Mouse (Mus musculus): ENCODE results near the gene Arhgef2. TPM values are rescaled to one million over a fixed set of nuclear protein-coding genes. Genes with fewer than 3 reads are reported as not detected.
A peak's percentile ranks its signal among the peaks of the same experiment; 100 is the strongest.
"Not testable (repeated sequence)": the region's sequence is repeated elsewhere in the genome, so short reads cannot be mapped to it uniquely, and the experiment has no call there.

Arhgef2 gene
- 15.2 and 20.5 TPM in 2 replicates for total RNA-seq (2015; ENCODE audit: low replicate concordance)
- 16.7 and 18.1 TPM in 2 replicates for total RNA-seq (2017; ENCODE audit: low replicate concordance)

DNA sequence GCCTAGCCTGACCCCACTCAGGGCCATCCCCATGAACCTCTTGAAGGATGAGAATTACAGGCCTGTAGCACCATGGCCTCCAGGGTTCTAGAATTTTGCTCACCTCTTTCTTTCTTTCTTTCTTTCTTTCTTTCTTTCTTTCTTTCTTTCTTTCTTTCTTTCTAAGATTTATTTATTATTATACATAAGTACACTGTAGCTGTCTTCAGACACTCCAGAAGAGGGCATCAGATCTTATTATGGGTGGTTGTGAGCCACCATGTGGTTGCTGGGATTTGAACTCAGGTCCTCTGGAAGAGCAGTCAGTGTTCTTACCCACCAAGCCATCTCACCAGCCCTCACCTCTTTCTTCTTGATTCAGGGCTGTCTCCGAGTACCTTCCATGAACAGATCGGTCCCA, at the start of gene Arhgef2:
TSS of gene Arhgef2 (plus strand) at position 301 of the 400 bp plus-strand sequence.
- not testable (repeated sequence) for ATAC-seq (replicated peaks; ENCODE audit: low FRiP score, poor library complexity, severe bottlenecking)

DNA sequence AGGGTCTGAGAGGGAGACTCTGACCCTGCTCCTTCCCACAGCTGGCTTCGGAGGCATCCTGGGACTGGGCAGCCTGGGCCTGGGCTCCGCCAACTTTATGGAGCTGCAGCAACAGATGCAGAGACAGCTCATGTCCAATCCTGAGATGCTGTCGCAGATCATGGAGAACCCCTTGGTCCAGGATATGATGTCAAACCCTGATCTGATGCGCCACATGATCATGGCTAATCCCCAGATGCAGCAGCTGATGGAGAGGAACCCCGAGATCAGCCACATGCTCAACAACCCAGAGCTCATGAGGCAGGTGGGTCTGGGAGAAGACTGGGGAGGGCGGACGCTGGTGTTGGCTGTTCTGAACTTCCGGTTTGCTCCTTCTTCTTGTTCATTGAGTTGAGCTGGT, 49.1 kb upstream of the Arhgef2 start:
- ATAC-seq (replicated peaks; ENCODE audit: low FRiP score, poor library complexity, severe bottlenecking): no peak

DNA sequence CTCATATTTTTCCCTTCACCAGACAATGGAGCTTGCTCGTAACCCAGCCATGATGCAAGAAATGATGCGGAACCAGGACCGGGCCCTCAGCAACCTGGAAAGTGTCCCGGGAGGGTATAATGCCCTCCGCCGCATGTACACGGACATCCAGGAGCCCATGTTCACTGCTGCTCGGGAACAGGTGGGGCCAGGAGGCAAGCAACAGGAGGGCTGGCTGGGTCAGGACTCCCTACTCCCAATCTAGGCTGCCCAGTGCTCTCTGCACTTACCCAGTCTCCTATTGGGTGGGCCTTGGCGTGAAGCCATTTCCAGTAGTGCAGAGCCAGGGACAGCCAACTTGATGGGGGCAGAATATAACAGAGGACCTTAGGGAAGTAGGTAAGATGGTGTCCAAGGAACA, 46.2 kb upstream of the Arhgef2 start:
- no peak for ATAC-seq (replicated peaks; ENCODE audit: low FRiP score, poor library complexity, severe bottlenecking)

DNA sequence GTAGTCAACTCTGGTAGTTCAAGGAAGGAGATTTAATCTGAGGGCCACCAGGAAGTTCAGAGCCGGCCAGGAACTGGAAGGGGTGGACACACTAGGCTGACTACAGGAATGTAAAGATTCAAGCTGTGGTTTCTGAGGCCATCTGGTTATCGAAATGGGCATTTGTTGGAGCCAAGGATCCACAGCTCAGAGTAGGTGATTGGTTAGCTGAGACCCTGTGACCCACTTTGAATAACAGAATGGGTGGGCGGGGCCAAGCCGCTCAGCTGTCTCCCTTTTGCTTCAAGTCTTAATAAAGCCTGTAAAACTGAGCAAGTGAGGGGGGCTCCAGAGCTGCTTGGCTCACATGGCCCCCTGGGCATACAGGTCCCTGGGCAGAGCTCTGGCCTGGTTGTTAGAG, 43.8 kb upstream of the Arhgef2 start:
- no peak for ATAC-seq (replicated peaks; ENCODE audit: low FRiP score, poor library complexity, severe bottlenecking)

DNA sequence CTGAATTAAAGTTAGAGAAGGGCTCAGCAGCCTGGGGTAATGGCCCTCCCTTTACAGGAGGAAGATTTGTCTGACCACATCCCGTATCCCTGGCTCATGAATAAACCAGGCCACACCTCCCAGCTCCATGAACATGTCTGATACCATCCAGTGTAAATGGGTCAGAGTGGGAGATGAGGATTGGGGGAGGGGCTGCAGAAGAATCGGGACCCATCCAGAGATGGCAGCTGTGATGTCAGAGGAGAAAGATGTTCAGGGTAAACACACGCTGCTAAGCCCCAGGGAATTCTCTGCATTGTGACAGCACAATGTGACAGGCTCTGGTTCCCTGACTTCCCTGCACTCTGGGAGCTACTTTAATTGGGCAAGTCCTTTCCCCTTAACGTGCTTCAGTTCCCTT, 42.3 kb upstream of the Arhgef2 start:
- no peak for ATAC-seq (replicated peaks; ENCODE audit: low FRiP score, poor library complexity, severe bottlenecking)

DNA sequence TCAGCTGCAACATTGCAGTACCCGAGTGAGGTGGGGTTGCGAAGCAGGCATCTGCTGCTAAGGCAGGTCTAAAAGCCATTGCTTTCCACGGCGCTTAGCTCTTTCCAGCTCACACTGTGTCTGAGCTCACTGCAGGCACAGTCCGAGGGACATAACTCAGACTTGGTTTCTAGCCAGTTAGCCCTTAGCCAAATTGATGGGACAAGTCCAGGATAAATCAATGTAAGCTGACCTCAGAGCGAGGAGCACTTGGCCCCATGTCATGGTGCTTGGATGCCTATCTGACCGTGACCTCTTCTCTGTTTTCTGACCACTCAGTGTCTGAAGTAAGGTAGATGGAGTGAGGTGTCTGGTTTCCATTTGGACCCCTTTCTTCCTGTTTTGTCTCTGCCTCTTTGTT, 41.8 kb upstream of the Arhgef2 start:
- ATAC-seq (replicated peaks; ENCODE audit: low FRiP score, poor library complexity, severe bottlenecking): no peak

DNA sequence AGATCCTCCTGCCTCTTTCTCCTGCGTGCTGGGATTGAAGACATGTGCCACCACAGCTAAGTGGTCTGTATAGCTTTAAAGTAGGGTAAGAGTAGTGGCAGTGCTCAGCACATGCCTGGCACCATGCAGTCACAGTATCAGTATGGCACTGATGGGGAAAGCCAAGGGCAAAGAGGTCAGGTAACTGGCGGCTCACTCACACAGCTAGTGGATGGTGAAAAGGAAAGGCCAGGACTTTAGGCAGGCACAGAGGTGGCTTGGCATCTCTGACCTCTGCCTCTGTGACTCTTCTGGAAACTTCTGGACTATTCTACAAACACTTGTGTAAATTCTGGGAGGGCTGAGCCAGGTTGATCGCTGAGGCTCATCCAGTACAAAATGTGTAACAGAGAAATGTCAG, 39.6 kb upstream of the Arhgef2 start:
- no peak for ATAC-seq (replicated peaks; ENCODE audit: low FRiP score, poor library complexity, severe bottlenecking)

DNA sequence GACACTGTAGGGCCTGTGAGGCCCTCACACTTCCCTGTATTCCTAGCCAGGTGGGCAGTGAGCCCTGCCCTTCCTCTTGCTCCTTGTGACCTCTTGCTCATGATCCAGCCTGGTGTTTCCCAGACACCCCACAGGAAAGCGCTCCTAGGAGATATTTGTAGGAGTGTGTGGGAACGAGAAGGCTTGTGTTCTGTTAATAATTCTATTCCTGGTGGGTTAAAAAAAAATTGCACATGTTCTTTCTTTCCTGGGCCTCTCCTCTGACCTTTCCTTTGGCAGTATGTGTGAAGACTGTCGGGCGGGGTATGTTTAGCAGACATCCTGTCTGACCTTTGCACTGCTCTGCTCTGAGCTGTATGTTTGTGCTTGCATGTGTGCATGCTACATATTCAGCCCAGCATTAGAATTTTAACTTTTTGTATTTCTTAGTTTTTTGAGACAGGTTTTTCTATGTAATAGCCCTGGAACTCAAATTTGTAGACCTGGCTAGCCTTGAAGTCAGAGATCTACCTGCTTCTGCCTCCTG, 39.2 kb upstream of the Arhgef2 start:
- ATAC-seq (replicated peaks; ENCODE audit: low FRiP score, poor library complexity, severe bottlenecking): no peak

DNA sequence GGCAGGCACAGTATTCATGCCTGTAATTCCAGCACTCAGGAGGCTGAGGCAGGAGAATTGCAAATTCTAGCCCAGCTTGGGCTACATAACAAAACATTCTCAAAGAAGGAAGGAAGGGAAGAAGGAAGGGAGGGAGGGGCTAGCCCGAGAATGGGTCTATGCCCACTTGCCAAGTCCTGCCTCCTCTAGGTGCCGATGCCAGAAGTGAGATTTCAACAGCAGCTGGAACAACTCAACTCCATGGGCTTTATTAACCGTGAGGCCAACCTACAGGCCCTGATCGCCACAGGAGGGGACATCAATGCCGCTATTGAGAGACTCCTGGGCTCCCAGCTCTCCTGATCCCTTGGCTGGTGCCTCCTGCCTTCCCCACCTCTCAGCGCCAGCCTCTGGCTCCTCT, 37.9 kb upstream of the Arhgef2 start:
- no peak for ATAC-seq (replicated peaks; ENCODE audit: low FRiP score, poor library complexity, severe bottlenecking)

DNA sequence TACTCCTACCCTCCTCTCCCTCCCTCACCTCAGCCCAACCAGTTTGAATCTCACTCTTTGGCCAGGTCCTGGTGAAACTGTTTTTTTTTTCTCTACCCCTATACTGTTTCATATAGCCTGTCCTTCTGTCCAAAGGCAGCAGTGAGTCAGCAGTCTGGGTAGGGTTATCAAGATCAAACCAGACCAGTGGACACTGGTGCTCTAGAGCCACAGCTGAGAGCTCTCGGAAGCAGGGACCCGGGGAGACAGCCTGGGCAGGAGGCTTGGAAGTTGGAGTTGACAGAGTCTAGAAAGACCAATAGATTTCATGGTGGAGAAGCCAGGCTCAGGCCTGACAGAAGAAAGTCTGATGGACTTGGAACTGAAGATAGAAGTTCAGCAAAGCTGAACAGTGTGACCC, 37.2 kb upstream of the Arhgef2 start:
- ATAC-seq (replicated peaks; ENCODE audit: low FRiP score, poor library complexity, severe bottlenecking): no peak

DNA sequence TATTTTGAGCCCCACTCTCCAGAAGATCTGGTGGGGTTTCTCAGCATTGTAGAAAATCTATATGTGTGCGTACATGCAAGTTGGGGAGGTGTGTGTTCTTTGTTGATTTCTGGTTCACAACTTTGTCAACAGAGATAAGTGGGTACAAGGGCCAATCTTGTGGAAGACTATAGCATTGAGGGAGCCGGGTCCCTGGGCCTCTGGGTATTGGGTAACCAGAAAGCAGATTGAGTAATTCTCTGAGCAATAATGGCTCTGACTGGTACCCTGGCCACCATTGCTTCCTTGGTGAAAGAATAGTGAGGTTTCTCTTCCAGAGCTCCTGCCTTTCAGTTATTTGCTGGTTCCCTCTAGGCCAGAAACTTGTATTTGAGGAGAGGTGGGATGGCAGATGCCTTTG, 36.7 kb upstream of the Arhgef2 start:
- no peak for ATAC-seq (replicated peaks; ENCODE audit: low FRiP score, poor library complexity, severe bottlenecking)

DNA sequence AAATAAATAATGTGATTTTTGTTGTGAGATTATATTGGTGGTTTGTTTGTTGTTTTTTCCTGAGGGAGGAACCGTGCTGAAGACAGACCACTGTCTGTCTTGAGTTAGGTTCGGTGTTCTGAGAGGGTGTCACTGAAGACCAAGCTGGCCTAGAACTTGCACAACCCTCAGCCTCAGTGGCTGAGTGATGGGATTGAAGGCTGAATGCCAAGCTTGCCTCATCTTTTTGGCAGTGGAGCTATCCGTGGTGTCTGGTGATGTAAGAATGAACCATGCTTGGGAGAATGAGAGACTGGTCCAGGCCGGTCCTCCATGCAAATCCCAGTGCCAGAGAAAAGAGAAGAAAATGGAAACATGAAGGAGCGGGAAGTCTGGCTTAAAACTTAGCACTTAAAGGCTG, 36.1 kb upstream of the Arhgef2 start:
- no peak for ATAC-seq (replicated peaks; ENCODE audit: low FRiP score, poor library complexity, severe bottlenecking)

DNA sequence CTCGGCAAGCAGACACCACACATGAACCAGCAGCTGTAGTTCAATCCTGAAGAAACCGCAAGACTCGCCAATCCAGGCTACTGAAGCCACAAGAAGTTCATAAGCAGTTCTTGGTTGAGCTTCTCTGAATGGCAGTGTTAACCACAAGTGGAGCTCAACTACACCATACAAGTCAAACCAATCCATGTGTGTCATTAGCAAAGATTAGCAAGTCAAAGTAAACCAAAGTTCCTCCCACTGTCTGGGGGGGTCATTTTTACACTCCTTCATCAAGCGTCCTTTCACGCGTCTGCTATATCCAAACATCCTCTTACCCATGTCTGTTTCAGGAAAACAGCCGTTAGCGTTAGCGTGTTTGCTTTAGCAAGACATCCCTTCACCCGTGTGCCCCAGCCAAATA, 35.4 kb upstream of the Arhgef2 start:
- no peak for ATAC-seq (replicated peaks; ENCODE audit: low FRiP score, poor library complexity, severe bottlenecking)

DNA sequence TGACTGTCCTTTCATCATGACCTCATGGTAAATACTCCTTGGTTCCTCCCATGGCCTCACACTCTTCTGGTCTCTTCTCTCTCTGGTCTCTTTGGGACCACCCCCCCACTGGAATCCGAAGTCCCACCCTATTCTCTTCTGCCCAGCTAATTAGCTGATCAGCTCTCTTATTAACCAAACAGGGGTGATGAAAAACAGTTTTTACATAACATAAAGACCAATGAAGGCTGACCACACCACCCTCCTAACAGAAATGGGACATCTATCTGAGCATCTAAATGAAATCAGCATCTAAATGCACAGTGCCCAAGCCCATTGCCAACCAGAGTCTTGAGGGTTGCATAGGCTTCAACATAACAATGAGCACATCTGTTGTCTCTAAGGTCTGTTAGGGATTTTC, 33.9 kb upstream of the Arhgef2 start:
- no peak for ATAC-seq (replicated peaks; ENCODE audit: low FRiP score, poor library complexity, severe bottlenecking)

DNA sequence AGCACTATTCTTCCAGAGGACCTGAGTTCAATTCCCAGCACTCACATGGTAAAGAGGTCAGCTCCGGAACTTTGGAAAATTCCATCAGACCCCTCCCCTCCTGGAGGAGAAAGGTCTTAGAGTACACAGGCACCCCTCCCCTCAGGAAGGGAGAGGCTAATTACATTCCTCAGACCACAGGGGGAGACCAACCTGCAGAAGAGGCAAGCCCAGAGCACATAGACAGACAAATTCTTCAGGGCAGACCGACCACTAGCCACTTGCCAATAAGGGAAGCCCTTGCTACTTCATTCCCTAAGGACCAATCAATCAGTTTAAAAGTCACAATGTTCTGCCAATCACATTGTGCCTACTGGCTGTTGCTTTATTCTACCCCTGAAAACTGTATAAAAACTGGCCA, 32.9 kb upstream of the Arhgef2 start:
- ATAC-seq (replicated peaks; ENCODE audit: low FRiP score, poor library complexity, severe bottlenecking): no peak

DNA sequence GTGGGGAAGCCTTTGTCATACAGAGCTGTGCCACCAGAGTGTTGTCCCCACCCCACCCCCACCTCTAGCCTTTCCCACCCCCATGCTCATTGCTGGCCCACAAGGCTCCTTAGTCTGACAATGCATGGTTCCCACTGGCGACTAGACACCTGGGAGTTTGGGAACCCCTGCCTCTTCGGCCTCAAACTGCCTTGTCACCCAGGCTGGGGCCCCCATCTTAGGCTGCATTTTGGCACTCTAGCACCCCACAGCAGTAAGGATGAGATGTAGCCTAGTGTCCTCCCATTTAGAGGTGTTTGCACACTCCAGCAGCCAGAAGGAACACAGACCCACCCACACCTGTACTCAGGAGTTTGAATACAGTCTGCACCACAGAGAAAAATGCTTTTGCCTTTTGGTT, 32.0 kb upstream of the Arhgef2 start:
- no peak for ATAC-seq (replicated peaks; ENCODE audit: low FRiP score, poor library complexity, severe bottlenecking)

DNA sequence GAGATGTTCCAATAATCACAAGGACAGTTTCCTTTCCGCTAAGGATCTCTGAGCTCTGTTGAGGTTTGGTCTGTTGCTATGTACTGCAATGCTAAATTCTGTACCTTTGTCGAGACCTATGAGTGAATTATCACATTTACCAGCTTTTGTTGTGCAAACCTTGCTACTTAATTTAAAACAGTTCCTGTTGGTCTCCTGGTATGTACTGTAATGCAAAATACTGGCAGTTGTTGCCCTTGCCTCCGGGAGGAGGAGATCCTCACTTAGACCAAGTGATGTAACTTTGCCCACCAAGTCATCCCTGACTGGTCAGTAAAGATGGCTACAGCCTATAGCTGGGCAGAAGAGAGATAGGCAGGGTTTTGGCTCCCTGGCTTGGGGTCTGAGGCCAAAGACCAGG, 30.2 kb upstream of the Arhgef2 start, which contains the start of gene Ssr2:
TSS of gene Ssr2 (plus strand) at position 337 of the 400 bp plus-strand sequence.
- no peak for ATAC-seq (replicated peaks; ENCODE audit: low FRiP score, poor library complexity, severe bottlenecking)

DNA sequence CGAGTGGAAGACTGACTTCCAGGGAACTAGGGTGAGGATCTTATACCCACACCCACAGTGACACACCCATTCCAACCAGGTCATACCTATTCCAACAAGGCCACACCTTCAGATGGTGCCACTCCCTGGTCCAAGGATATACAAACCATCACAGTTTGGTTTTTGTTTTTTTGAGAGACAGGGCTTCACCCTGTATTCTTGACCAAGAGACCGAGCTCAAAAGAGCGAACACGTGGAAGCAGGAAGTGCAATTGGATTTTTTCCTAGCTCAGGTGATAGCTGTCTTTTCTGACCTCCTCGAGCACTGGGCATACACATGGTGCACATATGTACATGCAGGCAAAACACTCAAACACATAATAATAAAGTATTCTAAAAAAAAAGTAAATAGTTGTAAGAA, 27.9 kb upstream of the Arhgef2 start:
- ATAC-seq (replicated peaks; ENCODE audit: low FRiP score, poor library complexity, severe bottlenecking): not testable (repeated sequence)

DNA sequence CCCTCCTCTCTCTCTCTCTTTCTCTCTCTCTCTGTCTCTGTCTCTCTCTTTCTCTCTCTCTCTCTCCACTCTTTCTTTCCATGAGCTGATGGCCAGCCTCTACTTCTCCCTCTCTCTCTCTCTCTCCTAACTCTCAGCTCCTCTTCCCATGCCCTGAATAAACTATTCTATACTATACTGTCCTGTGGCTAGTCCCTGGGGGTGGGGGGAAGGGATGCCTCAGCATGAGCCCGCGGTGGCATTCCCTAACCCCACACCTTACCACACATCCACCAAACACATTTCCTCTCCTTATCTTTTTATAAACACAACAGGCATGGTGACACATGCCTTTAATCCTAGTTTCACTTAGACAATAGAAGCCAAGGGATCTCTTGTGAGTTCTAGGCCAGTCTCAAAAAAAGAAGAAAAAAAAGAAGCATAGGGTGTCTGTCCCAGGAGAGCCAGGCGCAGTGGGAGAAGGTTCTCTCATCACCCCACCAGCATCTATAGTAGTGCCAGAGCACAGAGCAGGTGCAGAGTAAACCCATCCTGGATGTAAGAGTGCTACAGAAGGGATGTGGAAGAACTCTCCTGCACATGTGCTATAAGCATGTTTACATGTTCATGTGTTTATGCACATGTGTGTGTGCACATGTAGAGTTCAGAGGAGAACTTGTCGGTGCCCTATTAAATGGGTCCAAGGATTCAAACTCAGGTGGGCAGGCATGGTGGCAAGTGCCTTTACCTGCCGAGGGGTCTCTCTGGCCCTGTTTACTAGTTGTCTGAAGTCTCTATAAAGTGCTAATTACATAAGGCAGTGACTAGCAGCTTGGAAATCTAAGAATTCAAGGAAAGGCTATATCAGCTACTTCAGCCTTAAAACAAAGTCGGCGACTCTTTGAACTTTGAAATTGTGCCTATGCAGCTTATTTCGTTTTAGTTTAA, 27.0 kb upstream of the Arhgef2 start:
- 0 out of 2 replicates have a peak, but pooled peaks have one; percentile 4 for ATAC-seq (replicated peaks; ENCODE audit: low FRiP score, poor library complexity, severe bottlenecking)

DNA sequence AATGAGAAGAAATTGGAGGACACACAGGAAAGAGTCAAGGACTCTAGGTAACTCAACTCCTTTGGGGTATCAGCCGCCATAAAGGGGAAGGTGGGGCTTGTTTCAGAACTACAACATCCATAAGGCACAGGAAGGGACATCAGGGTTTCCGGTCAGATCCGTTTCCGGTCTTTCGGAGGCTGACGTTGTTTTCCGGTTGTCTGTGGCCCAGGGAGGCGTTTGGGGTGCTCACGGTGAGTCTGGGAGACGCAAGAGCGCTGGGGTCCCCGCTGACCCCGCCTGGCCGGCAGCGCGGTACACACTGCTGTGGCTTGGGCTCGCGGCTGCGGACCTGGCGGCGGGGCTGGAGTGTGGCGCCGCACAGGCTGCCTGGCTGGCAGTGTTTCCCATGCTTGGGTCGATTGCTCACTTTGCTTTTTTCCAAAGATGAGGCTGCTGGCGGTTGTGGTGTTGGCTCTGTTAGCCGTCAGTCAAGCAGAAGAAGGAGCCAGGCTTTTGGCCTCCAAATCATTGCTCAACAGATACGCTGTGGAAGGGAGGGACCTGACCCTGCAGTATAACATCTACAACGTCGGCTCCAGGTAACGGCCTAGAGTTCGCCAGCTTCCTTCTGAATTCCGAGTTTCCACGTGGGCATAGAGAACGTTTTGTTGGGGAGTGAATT, 26.2 kb upstream of the Arhgef2 start:
- ATAC-seq (replicated peaks; ENCODE audit: low FRiP score, poor library complexity, severe bottlenecking): peak; percentile 96

DNA sequence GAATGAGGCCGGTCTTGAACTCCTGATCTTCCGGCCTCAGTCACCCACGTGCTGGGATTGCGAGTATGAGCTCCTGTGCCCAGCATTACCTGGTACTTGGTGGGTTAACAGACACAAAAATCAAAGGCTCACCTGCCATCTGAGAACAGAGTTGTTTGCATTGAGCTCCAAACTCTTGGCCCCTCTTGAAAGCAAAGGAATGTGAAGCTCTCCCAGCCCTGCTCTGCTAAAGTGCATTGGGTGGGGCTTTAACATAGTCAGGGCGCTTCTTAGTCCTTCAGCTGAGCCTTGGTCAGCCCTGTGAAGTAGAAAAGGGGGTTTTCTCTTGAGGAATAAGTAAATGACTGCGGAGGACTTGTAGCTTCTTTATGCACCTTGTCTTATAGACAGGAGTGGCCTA, 20.0 kb upstream of the Arhgef2 start:
- no peak for ATAC-seq (replicated peaks; ENCODE audit: low FRiP score, poor library complexity, severe bottlenecking)

Measured in erythroblast, adult 5-6 weeks (primary cell).